Mouse (Mus musculus): ENCODE results near the gene Cfb. TPM values are rescaled to one million over a fixed set of nuclear protein-coding genes. Genes with fewer than 3 reads are reported as not detected.
A peak's percentile ranks its signal among the peaks of the same experiment; 100 is the strongest.

Cfb gene
- polyA plus RNA-seq, 1 experiment from 2014 or later, result 2.6 TPM

DNA sequence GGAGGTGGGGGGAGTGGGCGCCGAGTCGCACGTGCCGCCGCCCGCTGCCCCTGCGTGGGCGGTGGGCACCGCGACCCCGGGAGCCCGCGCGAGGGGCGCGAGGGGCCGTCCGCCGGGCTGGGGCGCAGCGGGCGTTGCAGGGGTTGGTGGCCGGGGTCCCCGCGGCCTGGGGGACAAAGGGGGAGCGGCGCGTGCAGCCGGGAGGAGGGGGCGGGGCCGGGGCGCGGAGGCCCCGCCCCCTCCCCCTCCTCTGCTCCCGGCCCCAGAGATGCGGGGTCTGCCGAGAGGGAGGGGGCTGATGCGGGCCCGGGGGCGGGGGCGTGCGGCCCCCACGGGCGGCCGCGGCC lies 36.4 kb upstream of the Cfb start:
- ATAC-seq (replicated peaks; ENCODE audit: low FRiP score), result 0 out of 2 replicates have a peak, but pooled peaks have one; percentile 3

DNA sequence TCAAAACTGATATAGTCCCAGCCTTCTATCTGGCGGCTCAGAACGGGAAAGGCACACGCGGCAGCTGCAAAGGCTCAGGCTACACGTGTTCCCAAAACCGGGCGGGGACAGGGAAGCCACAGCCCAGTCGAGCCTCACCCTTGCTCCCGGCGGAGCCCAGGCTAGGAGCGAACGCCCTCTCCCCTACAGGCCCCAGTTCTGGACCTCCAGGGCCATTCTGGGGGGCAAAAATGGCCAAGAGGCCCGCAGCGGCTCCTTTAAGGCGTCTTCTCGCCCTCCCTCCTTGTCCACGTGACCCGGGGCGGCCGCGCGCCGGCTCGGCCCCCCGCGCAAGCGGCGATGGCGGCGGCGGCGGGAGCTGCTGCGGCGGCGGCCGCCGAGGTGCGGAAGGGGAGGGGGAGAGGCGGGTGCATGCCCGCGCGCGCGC lies 35.9 kb upstream of the Cfb start, which contains the start of the genes C2 and Ehmt2:
Gene C2, minus strand, starts transcription at position 106 of the 427 bp plus-strand sequence.
Gene Ehmt2, plus strand, starts transcription at position 310 of the 427 bp plus-strand sequence.
- WGBS, result under 1% methylated on average over 25 of the region's 44 CpGs
- H3K4me1 ChIP-seq (replicated peaks; ENCODE audit: control insufficient read depth, insufficient read depth, low read length), result peaks cover 12% of the 10 kb centered on the region

More for the DNA sequence above, 36.4 kb upstream of the Cfb start:
- no peaks in the 10 kb centered on the region for H3K27me3 ChIP-seq (ENCODE audit: control insufficient read depth, insufficient read depth, low read length)
- peak overlapping the region; percentile 94 for H3K27ac ChIP-seq (ENCODE audit: low read depth, low read length)
- H3K4me1 ChIP-seq (replicated peaks; ENCODE audit: control insufficient read depth, insufficient read depth, low read length), result peaks cover 9% of the 10 kb centered on the region
- no peaks in the 10 kb centered on the region for H3K9me3 ChIP-seq (ENCODE audit: control insufficient read depth, low read length)
- peak overlapping the region; percentile 94 for H3K4me3 ChIP-seq (ENCODE audit: low read depth, low read length)
- peak overlapping the region; percentile 98 for H3K4me2 ChIP-seq (ENCODE audit: low read depth, low read length, severe bottlenecking)
- DNase-seq (ENCODE audit: low spot score), result peak; percentile 85
- peaks cover 12% of the 10 kb centered on the region; the same call in 1 of the 2 replicates for H3K36me3 ChIP-seq (ENCODE audit: control insufficient read depth, insufficient read depth, low read length)
- peak overlapping the region; percentile 98 for H3K9ac ChIP-seq (ENCODE audit: low read length)
- WGBS, result under 1% methylated on average over 28 of the region's 47 CpGs

DNA sequence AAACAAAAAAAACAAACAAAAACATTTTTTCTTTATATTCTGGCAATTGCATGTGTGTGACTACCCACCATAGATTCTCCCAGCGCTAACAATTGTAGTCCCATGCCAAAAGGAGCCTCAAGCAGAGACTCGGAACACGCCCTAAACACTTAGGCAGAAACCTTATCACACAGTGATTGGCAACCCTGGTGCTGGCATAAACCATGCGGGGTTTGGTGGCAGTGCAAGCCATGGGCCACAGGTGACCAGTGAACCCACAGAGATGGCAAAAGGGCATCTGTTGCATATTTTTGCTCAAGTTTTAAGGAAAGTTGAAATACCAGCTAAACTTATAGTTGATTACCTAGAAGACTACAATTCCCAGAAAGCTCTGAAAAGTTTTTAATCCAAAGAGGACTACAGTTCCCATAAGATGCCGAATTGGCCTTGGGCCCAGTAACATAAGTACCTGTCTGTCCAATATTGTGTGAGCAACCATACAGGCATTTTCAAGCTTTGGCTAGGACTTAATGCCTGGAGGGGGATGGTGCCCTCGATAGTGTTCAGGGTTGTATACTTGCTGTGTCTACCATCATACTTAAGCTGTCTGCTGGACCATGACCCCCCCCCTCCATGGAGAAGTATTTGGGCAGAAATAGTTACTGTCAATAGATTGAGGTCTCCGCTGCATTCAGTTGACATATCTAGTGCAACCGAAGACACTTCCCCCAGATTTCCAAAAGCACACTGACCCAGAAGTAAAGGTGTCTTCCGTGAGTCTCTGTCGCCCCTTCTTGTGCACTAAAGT lies 35.2 kb upstream of the Cfb start:
- ATAC-seq (replicated peaks; ENCODE audit: low FRiP score) (no peak), DNase-seq (ENCODE audit: low spot score) (no peak)
- Histone ChIP-seq H3K4me3 (ENCODE audit: low read depth, low read length) (peak overlapping the region; percentile 94), H3K27ac (ENCODE audit: low read depth, low read length) (peak overlapping the region; percentile 94), H3K9ac (ENCODE audit: low read length) (peak overlapping the region; percentile 98), H3K27me3 (ENCODE audit: control insufficient read depth, insufficient read depth, low read length) (no peaks in the 10 kb centered on the region), H3K4me2 (ENCODE audit: low read depth, low read length, severe bottlenecking) (peak overlapping the region; percentile 98), H3K9me3 (ENCODE audit: control insufficient read depth, low read length) (no peaks in the 10 kb centered on the region), H3K4me1 (replicated peaks; ENCODE audit: control insufficient read depth, insufficient read depth, low read length) (peaks cover 12% of the 10 kb centered on the region), H3K36me3 (ENCODE audit: control insufficient read depth, insufficient read depth, low read length) (peaks cover 4% of the 10 kb centered on the region; the same call in 1 of the 2 replicates)
- WGBS, result 26% methylated on average over 10 of the region's 10 CpGs

More for the DNA sequence above, 35.9 kb upstream of the Cfb start, which contains the start of the genes C2 and Ehmt2:
- peak within 1 kb of the TSS; percentile 98 for H3K9ac ChIP-seq (ENCODE audit: low read length)
- H3K4me3 ChIP-seq (ENCODE audit: low read depth, low read length), result peak within 1 kb of the TSS; percentile 94
- H3K36me3 ChIP-seq (ENCODE audit: control insufficient read depth, insufficient read depth, low read length), result peaks cover 9% of the 10 kb centered on the region; the same call in 1 of the 2 replicates
- H3K9me3 ChIP-seq (ENCODE audit: control insufficient read depth, low read length), result no peaks in the 10 kb centered on the region
- peak; percentile 92 for DNase-seq (ENCODE audit: low spot score)
- peak; percentile 30 for ATAC-seq (replicated peaks; ENCODE audit: low FRiP score)
- peak within 1 kb of the TSS; percentile 98 for H3K4me2 ChIP-seq (ENCODE audit: low read depth, low read length, severe bottlenecking)
- H3K27me3 ChIP-seq (ENCODE audit: control insufficient read depth, insufficient read depth, low read length), result no peaks in the 10 kb centered on the region
- H3K27ac ChIP-seq (ENCODE audit: low read depth, low read length), result peak within 1 kb of the TSS; percentile 94

DNA sequence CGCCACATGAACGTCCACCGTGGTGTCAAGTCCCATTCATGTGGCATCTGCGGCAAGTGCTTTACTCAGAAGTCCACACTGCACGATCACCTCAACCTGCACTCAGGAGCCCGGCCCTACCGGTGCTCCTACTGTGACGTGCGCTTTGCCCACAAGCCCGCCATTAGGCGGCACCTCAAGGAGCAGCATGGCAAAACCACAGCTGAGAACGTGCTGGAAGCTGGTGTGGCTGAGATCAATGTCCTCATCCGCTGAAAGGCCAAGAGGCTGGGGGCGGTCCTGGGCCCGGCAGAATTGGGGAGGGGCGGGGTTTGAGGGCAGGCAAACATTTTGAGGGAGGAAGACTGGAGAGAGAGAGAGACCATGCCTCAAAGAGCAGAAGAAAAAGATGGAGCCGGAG lies 34.0 kb upstream of the Cfb start:
- H3K4me2 ChIP-seq (ENCODE audit: low read depth, low read length, severe bottlenecking), result peak overlapping the region; percentile 86; the same call in 1 of the 2 replicates
- no peak overlapping the region for H3K9ac ChIP-seq (ENCODE audit: low read length)
- H3K36me3 ChIP-seq (ENCODE audit: control insufficient read depth, insufficient read depth, low read length), result peaks cover 4% of the 10 kb centered on the region; the same call in 1 of the 2 replicates
- 85% methylated on average over 17 of the region's 17 CpGs for WGBS
- no peak overlapping the region for H3K27ac ChIP-seq (ENCODE audit: low read depth, low read length)
- H3K9me3 ChIP-seq (ENCODE audit: control insufficient read depth, low read length), result no peaks in the 10 kb centered on the region
- no peak overlapping the region for H3K4me3 ChIP-seq (ENCODE audit: low read depth, low read length)
- DNase-seq (ENCODE audit: low spot score) (no peak), ATAC-seq (replicated peaks; ENCODE audit: low FRiP score) (no peak)
- no peaks in the 10 kb centered on the region for H3K27me3 ChIP-seq (ENCODE audit: control insufficient read depth, insufficient read depth, low read length)
- peaks cover 12% of the 10 kb centered on the region for H3K4me1 ChIP-seq (replicated peaks; ENCODE audit: control insufficient read depth, insufficient read depth, low read length)

DNA sequence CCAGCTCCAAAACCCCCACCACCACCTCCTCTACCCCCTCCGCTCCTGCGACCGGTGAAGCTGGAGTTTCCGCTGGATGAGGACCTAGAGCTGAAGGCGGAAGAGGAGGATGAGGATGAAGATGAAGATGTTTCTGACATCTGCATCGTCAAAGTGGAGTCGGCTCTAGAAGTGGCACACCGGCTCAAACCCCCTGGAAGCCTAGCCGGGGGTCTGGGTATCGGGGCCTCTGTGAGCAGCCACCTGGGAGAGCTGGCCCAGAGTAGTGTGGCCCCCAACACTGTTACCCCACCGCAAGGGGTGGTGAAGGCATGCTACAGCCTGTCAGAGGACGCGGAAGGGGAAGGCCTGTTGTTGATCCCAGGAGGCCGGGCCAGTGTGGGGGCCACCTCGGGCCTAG lies 33.4 kb upstream of the Cfb start:
- Histone ChIP-seq H3K4me1 (replicated peaks; ENCODE audit: control insufficient read depth, insufficient read depth, low read length) (peaks cover 12% of the 10 kb centered on the region), H3K27me3 (ENCODE audit: control insufficient read depth, insufficient read depth, low read length) (no peaks in the 10 kb centered on the region), H3K36me3 (ENCODE audit: control insufficient read depth, insufficient read depth, low read length) (peaks cover 4% of the 10 kb centered on the region; the same call in 1 of the 2 replicates), H3K9ac (ENCODE audit: low read length) (peak overlapping the region; percentile 97), H3K27ac (ENCODE audit: low read depth, low read length) (no peak overlapping the region), H3K4me2 (ENCODE audit: low read depth, low read length, severe bottlenecking) (peak overlapping the region; percentile 86), H3K9me3 (ENCODE audit: control insufficient read depth, low read length) (no peaks in the 10 kb centered on the region), H3K4me3 (ENCODE audit: low read depth, low read length) (peak overlapping the region; percentile 91)
- peak; percentile 63 for DNase-seq (ENCODE audit: low spot score)
- no peak for ATAC-seq (replicated peaks; ENCODE audit: low FRiP score)
- WGBS, result 95% methylated on average over 15 of the region's 15 CpGs

DNA sequence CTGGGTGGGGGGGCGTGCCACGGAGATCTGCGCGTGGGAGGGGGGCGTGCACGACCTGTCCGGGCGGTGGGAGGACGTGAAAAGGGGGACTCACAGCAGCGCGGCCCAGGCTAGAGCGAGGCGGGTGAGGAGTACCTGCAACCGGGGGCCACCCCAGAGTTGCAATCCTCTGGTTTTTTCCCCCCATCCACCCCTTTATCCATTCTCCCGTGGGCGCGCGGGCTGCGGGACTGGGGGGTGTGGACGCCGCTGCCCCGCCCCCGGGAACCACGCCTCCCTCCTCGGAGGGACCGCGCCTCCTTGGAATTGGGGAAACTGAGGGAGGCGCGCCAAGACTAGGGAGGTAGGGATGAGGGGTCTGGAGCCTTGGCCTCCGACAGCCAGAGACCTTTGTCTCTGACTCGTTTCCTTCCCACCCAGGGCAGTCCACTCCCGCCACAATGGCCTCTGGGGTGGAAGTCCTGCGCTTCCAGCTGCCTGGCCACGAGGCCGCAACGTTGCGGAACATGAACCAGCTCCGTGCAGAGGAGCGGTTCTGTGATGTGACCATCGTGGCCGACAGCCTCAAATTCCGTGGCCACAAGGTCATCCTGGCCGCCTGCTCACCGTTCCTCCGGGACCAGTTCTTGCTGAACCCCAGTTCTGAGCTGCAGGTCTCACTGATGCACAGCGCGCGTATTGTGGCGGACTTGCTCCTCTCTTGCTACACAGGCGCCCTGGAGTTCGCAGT lies 32.6 kb upstream of the Cfb start:
- WGBS, result 8% methylated on average over 50 of the region's 51 CpGs
- Histone ChIP-seq H3K4me1 (replicated peaks; ENCODE audit: control insufficient read depth, insufficient read depth, low read length) (peaks cover 12% of the 10 kb centered on the region), H3K9me3 (ENCODE audit: control insufficient read depth, low read length) (no peaks in the 10 kb centered on the region), H3K27me3 (ENCODE audit: control insufficient read depth, insufficient read depth, low read length) (no peaks in the 10 kb centered on the region), H3K36me3 (ENCODE audit: control insufficient read depth, insufficient read depth, low read length) (peaks cover 4% of the 10 kb centered on the region; the same call in 1 of the 2 replicates), H3K4me2 (ENCODE audit: low read depth, low read length, severe bottlenecking) (peak overlapping the region; percentile 86), H3K4me3 (ENCODE audit: low read depth, low read length) (peak overlapping the region; percentile 91), H3K9ac (ENCODE audit: low read length) (peak overlapping the region; percentile 97), H3K27ac (ENCODE audit: low read depth, low read length) (peak overlapping the region; percentile 88)
- ATAC-seq (replicated peaks; ENCODE audit: low FRiP score), result peak; percentile 22
- peak; percentile 71 for DNase-seq (ENCODE audit: low spot score)

DNA sequence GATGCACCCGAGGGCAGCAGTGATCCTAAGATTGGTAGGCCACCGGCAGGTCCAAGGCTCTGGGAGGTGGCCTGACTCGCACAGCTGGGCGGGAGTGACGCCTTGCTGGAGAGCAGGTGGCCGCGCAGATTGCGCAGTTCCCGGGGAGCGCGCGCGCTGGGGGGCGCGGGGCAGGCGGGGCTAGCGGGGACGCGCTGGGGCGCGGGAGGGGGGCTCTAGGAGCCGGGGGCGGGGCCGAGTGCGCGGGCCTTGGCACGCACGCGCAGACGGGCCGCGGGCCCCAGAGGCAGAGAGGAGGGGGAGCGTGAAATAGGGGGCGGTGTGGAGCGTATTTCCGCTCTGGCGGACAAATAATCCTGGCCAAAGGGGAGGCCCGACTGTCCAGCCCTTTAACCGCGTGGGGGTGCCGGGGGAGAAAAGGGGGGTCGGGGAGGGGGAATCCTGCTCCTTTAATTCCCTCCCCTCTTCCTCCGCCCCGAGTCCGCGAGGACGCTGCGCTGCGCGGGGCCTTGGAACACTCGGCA lies 31.8 kb upstream of the Cfb start:
- Histone ChIP-seq H3K9ac (ENCODE audit: low read length) (peak overlapping the region; percentile 97), H3K4me2 (ENCODE audit: low read depth, low read length, severe bottlenecking) (peak overlapping the region; percentile 86), H3K27me3 (ENCODE audit: control insufficient read depth, insufficient read depth, low read length) (no peaks in the 10 kb centered on the region), H3K36me3 (ENCODE audit: control insufficient read depth, insufficient read depth, low read length) (peaks cover 4% of the 10 kb centered on the region; the same call in 1 of the 2 replicates), H3K4me3 (ENCODE audit: low read depth, low read length) (peak overlapping the region; percentile 91), H3K27ac (ENCODE audit: low read depth, low read length) (peak overlapping the region; percentile 88), H3K9me3 (ENCODE audit: control insufficient read depth, low read length) (no peaks in the 10 kb centered on the region), H3K4me1 (replicated peaks; ENCODE audit: control insufficient read depth, insufficient read depth, low read length) (peaks cover 11% of the 10 kb centered on the region)
- peak; percentile 98 for DNase-seq (ENCODE audit: low spot score)
- 1% methylated on average over 49 of the region's 51 CpGs for WGBS
- peak; percentile 87 for ATAC-seq (replicated peaks; ENCODE audit: low FRiP score)
